Mouse (Mus musculus): ENCODE data around the gene Apba1. TPM values are rescaled to one million over a fixed set of nuclear protein-coding genes. Genes with fewer than 3 reads are reported as not detected.
A peak's percentile ranks its signal among the peaks of the same experiment; 100 is the strongest.

The Apba1 gene
- 0.75 and 0.86 TPM in 2 replicates for polyA plus RNA-seq (2014; fragmentation: Nextera tagmentation; extraction: Ambion mirVana)

GRCm38 (mm10) chr19:23758554-23759321, at the start of gene Apba1:
TSS of gene Apba1 (plus strand) at chr19:23758887.
- Histone ChIP-seq H3K9ac (replicated peaks; ENCODE audit: low read depth, low read length) (peak within 1 kb of the TSS; percentile 47), H3K9me3 (ENCODE audit: control insufficient read depth, low read depth, low read length) (no peaks in the 10 kb centered on the region), H3K27ac (ENCODE audit: low read length) (peak within 1 kb of the TSS; percentile 74; the same call in 1 of the 2 replicates), H3K27me3 (ENCODE audit: control insufficient read depth, insufficient read depth, low read length) (0 out of 2 replicates have a peak, but pooled peaks cover 10% of the 10 kb centered on the region), H3K4me2 (replicated peaks; ENCODE audit: low read depth, low read length) (peak within 1 kb of the TSS; percentile 83), H3K36me3 (ENCODE audit: control insufficient read depth, insufficient read depth, low read length) (no peaks in the 10 kb centered on the region), H3K4me1 (ENCODE audit: control insufficient read depth, insufficient read depth, low read length) (peaks cover 5% of the 10 kb centered on the region; the same call in 1 of the 2 replicates), H3K4me3 (ENCODE audit: low read depth, low read length) (peak within 1 kb of the TSS; percentile 67)
- peak; percentile 79 for ATAC-seq (ENCODE audit: insufficient number of reproducible peaks, insufficient read depth, low FRiP score, low read depth)
- WGBS = under 1% methylated on average over 82 of the region's 98 CpGs

- H3K27ac ChIP-seq (ENCODE audit: low read length) = no peak overlapping the region
- no peaks in the 10 kb centered on the region for H3K36me3 ChIP-seq (ENCODE audit: control insufficient read depth, insufficient read depth, low read length)
- no peaks in the 10 kb centered on the region for H3K9me3 ChIP-seq (ENCODE audit: control insufficient read depth, low read depth, low read length)
- no peaks in the 10 kb centered on the region for H3K27me3 ChIP-seq (ENCODE audit: control insufficient read depth, insufficient read depth, low read length)
- no peak overlapping the region for H3K4me3 ChIP-seq (ENCODE audit: low read depth, low read length)
- ATAC-seq (ENCODE audit: insufficient number of reproducible peaks, insufficient read depth, low FRiP score, low read depth) = no peak
- no peaks in the 10 kb centered on the region for H3K4me1 ChIP-seq (ENCODE audit: control insufficient read depth, insufficient read depth, low read length)
- H3K4me2 ChIP-seq (replicated peaks; ENCODE audit: low read depth, low read length) = no peak overlapping the region
- WGBS = 67% methylated on average over 3 of the region's 3 CpGs
- no peak overlapping the region for H3K9ac ChIP-seq (replicated peaks; ENCODE audit: low read depth, low read length)
These were observed 12.2 kb upstream of the Apba1 start for GRCm38 (mm10) chr19:23746506-23746905.

GRCm38 (mm10) chr19:23757011-23757410, 1.7 kb upstream of the Apba1 start:
- 9% methylated on average over 7 of the region's 7 CpGs for WGBS
- Histone ChIP-seq H3K27ac (ENCODE audit: low read length) (no peak overlapping the region), H3K4me1 (ENCODE audit: control insufficient read depth, insufficient read depth, low read length) (peaks cover 5% of the 10 kb centered on the region; the same call in 1 of the 2 replicates), H3K9ac (replicated peaks; ENCODE audit: low read depth, low read length) (0 out of 2 replicates have a peak overlapping the region, but pooled peaks have one; percentile 25), H3K36me3 (ENCODE audit: control insufficient read depth, insufficient read depth, low read length) (no peaks in the 10 kb centered on the region), H3K27me3 (ENCODE audit: control insufficient read depth, insufficient read depth, low read length) (0 out of 2 replicates have a peak, but pooled peaks cover 10% of the 10 kb centered on the region), H3K4me3 (ENCODE audit: low read depth, low read length) (no peak overlapping the region), H3K4me2 (replicated peaks; ENCODE audit: low read depth, low read length) (peak overlapping the region; percentile 16; the same call in 1 of the 2 replicates), H3K9me3 (ENCODE audit: control insufficient read depth, low read depth, low read length) (no peaks in the 10 kb centered on the region)
- no peak for ATAC-seq (ENCODE audit: insufficient number of reproducible peaks, insufficient read depth, low FRiP score, low read depth)

- ATAC-seq (ENCODE audit: insufficient number of reproducible peaks, insufficient read depth, low FRiP score, low read depth) = peak; percentile 79
- H3K36me3 ChIP-seq (ENCODE audit: control insufficient read depth, insufficient read depth, low read length) = no peaks in the 10 kb centered on the region
- H3K27ac ChIP-seq (ENCODE audit: low read length) = peak overlapping the region; percentile 74; the same call in 1 of the 2 replicates
- WGBS = under 1% methylated on average over 40 of the region's 40 CpGs
- peak overlapping the region; percentile 83 for H3K4me2 ChIP-seq (replicated peaks; ENCODE audit: low read depth, low read length)
- H3K9ac ChIP-seq (replicated peaks; ENCODE audit: low read depth, low read length) = peak overlapping the region; percentile 47
- peak overlapping the region; percentile 67 for H3K4me3 ChIP-seq (ENCODE audit: low read depth, low read length)
- H3K4me1 ChIP-seq (ENCODE audit: control insufficient read depth, insufficient read depth, low read length) = peaks cover 5% of the 10 kb centered on the region; the same call in 1 of the 2 replicates
- no peaks in the 10 kb centered on the region for H3K9me3 ChIP-seq (ENCODE audit: control insufficient read depth, low read depth, low read length)
- H3K27me3 ChIP-seq (ENCODE audit: control insufficient read depth, insufficient read depth, low read length) = 0 out of 2 replicates have a peak, but pooled peaks cover 10% of the 10 kb centered on the region
These were observed 630 bp upstream of the Apba1 start for GRCm38 (mm10) chr19:23757961-23758553.

- Histone ChIP-seq H3K4me3 (ENCODE audit: low read depth, low read length) (peak overlapping the region; percentile 67), H3K9me3 (ENCODE audit: control insufficient read depth, low read depth, low read length) (no peaks in the 10 kb centered on the region), H3K27me3 (ENCODE audit: control insufficient read depth, insufficient read depth, low read length) (0 out of 2 replicates have a peak, but pooled peaks cover 10% of the 10 kb centered on the region), H3K27ac (ENCODE audit: low read length) (no peak overlapping the region), H3K36me3 (ENCODE audit: control insufficient read depth, insufficient read depth, low read length) (no peaks in the 10 kb centered on the region), H3K4me2 (replicated peaks; ENCODE audit: low read depth, low read length) (peak overlapping the region; percentile 83), H3K4me1 (ENCODE audit: control insufficient read depth, insufficient read depth, low read length) (peaks cover 5% of the 10 kb centered on the region; the same call in 1 of the 2 replicates), H3K9ac (replicated peaks; ENCODE audit: low read depth, low read length) (0 out of 2 replicates have a peak overlapping the region, but pooled peaks have one; percentile 47)
- 3% methylated on average over 17 of the region's 17 CpGs for WGBS
- peak; percentile 35; the same call in 1 of the 2 replicates for ATAC-seq (ENCODE audit: insufficient number of reproducible peaks, insufficient read depth, low FRiP score, low read depth)
These were observed 747 bp downstream of the Apba1 start for GRCm38 (mm10) chr19:23759322-23759945.

- 86% methylated on average over 6 of the region's 6 CpGs for WGBS
- no peak overlapping the region for H3K4me2 ChIP-seq (replicated peaks; ENCODE audit: low read depth, low read length)
- no peaks in the 10 kb centered on the region for H3K36me3 ChIP-seq (ENCODE audit: control insufficient read depth, insufficient read depth, low read length)
- no peak overlapping the region for H3K4me3 ChIP-seq (ENCODE audit: low read depth, low read length)
- peaks cover 5% of the 10 kb centered on the region; the same call in 1 of the 2 replicates for H3K4me1 ChIP-seq (ENCODE audit: control insufficient read depth, insufficient read depth, low read length)
- no peak for ATAC-seq (ENCODE audit: insufficient number of reproducible peaks, insufficient read depth, low FRiP score, low read depth)
- H3K27me3 ChIP-seq (ENCODE audit: control insufficient read depth, insufficient read depth, low read length) = 0 out of 2 replicates have a peak, but pooled peaks cover 10% of the 10 kb centered on the region
- no peaks in the 10 kb centered on the region for H3K9me3 ChIP-seq (ENCODE audit: control insufficient read depth, low read depth, low read length)
- H3K9ac ChIP-seq (replicated peaks; ENCODE audit: low read depth, low read length) = no peak overlapping the region
- no peak overlapping the region for H3K27ac ChIP-seq (ENCODE audit: low read length)
These were observed 4.7 kb downstream of the Apba1 start for GRCm38 (mm10) chr19:23763371-23763770.

GRCm38 (mm10) chr19:23764051-23764450, 5.4 kb downstream of the Apba1 start:
- H3K27me3 ChIP-seq (ENCODE audit: control insufficient read depth, insufficient read depth, low read length) = 0 out of 2 replicates have a peak, but pooled peaks cover 10% of the 10 kb centered on the region
- 68% methylated on average over 2 of the region's 2 CpGs for WGBS

GRCm38 (mm10) chr19:23768864-23769263, 10.2 kb downstream of the Apba1 start:
- H3K27me3 ChIP-seq (ENCODE audit: control insufficient read depth, insufficient read depth, low read length) = no peaks in the 10 kb centered on the region
- no peaks in the 10 kb centered on the region for H3K4me1 ChIP-seq (ENCODE audit: control insufficient read depth, insufficient read depth, low read length)
- H3K36me3 ChIP-seq (ENCODE audit: control insufficient read depth, insufficient read depth, low read length) = no peaks in the 10 kb centered on the region
- no peak overlapping the region for H3K4me2 ChIP-seq (replicated peaks; ENCODE audit: low read depth, low read length)
- H3K4me3 ChIP-seq (ENCODE audit: low read depth, low read length) = no peak overlapping the region
- no peak overlapping the region for H3K9ac ChIP-seq (replicated peaks; ENCODE audit: low read depth, low read length)
- no peaks in the 10 kb centered on the region for H3K9me3 ChIP-seq (ENCODE audit: control insufficient read depth, low read depth, low read length)
- ATAC-seq (ENCODE audit: insufficient number of reproducible peaks, insufficient read depth, low FRiP score, low read depth) = no peak
- WGBS = 58% methylated on average over 5 of the region's 5 CpGs
- no peak overlapping the region for H3K27ac ChIP-seq (ENCODE audit: low read length)

More at GRCm38 (mm10) chr19:23764051-23764450, 5.4 kb downstream of the Apba1 start:
- H3K4me2 ChIP-seq (replicated peaks; ENCODE audit: low read depth, low read length) = no peak overlapping the region
- no peaks in the 10 kb centered on the region for H3K9me3 ChIP-seq (ENCODE audit: control insufficient read depth, low read depth, low read length)
- H3K36me3 ChIP-seq (ENCODE audit: control insufficient read depth, insufficient read depth, low read length) = no peaks in the 10 kb centered on the region
- H3K9ac ChIP-seq (replicated peaks; ENCODE audit: low read depth, low read length) = no peak overlapping the region
- peaks cover 5% of the 10 kb centered on the region; the same call in 1 of the 2 replicates for H3K4me1 ChIP-seq (ENCODE audit: control insufficient read depth, insufficient read depth, low read length)
- H3K27ac ChIP-seq (ENCODE audit: low read length) = no peak overlapping the region
- H3K4me3 ChIP-seq (ENCODE audit: low read depth, low read length) = no peak overlapping the region
- ATAC-seq (ENCODE audit: insufficient number of reproducible peaks, insufficient read depth, low FRiP score, low read depth) = no peak
